Mouse (Mus musculus) lung, embryonic 14.5 days (tissue): ENCODE measurements around the gene Uimc1. TPM values are rescaled to one million over a fixed set of nuclear protein-coding genes. Genes with fewer than 3 reads are reported as not detected.

Source experiments
- ATAC-seq: fragments of 200-750 bp; cut with Nextera tagmentation; 2 replicates; pipeline ENCODE4 v1.8.0; 2017; ENCODE audit warnings: mild to moderate bottlenecking, moderate TSS enrichment, moderate library complexity; ENCODE audit not compliant: insufficient read depth
- DNase-seq: peaks from one replicate; pipeline ENCODE4 v3.0.0-alpha.2; 2015
- H3K27ac ChIP-seq: fragments of 300-500 bp; sonication (generic); 2 replicates; pipeline ENCODE4 v1.5.1; 2014; ENCODE audit warnings: low read depth, mild to moderate bottlenecking, moderate library complexity
- H3K27me3 ChIP-seq: fragments of 300-500 bp; sonication (generic); 2 replicates; pipeline ENCODE4 v1.6.1; 2014; ENCODE audit warnings: low read length, control low read depth; ENCODE audit not compliant: insufficient read depth
- H3K36me3 ChIP-seq: fragments of 300-500 bp; sonication (generic); 2 replicates; pipeline ENCODE4 v1.6.1; 2014; ENCODE audit warnings: control low read depth; ENCODE audit not compliant: insufficient read depth
- H3K4me1 ChIP-seq: fragments of 300-500 bp; sonication (generic); 2 replicates; pipeline ENCODE4 v1.6.1; 2014; ENCODE audit warnings: antibody characterized with exemption, control low read depth; ENCODE audit not compliant: insufficient read depth
- H3K4me2 ChIP-seq: fragments of 300-500 bp; sonication (generic); 2 replicates; pipeline ENCODE4 v1.6.1; 2014; ENCODE audit warnings: mild to moderate bottlenecking
- H3K4me3 ChIP-seq: fragments of 300-500 bp; sonication (generic); 2 replicates; pipeline ENCODE4 v1.5.1; 2014; ENCODE audit warnings: low read depth, low read length
- H3K9ac ChIP-seq: fragments of 300-500 bp; sonication (generic); 2 replicates; pipeline ENCODE4 v1.6.1; 2014
- H3K9me3 ChIP-seq: fragments of 300-500 bp; sonication (generic); 2 replicates; pipeline ENCODE4 v1.6.1; 2016; ENCODE audit warnings: low read depth, low read length, control low read depth
- CTCF ChIP-seq: IDR thresholded peaks from 2 replicates; pipeline ENCODE4 v1.5.1; 2016; ENCODE audit warnings: antibody characterized with exemption, low read depth
- WGBS: fragments of 180-500 bp; shearing (Covaris S2); extraction: QIAGEN DNeasy Blood & Tissue Kit; methylation state at CpG from one replicate; pipeline ENCODE4 v1.1.7; 2014; 5-methylcytosine and 5-hydroxymethylcytosine counted together
- polyA plus RNA-seq: library from polyadenylated mRNA; unstranded; fragments of >200 nt; fragmentation: Nextera tagmentation; extraction: Ambion mirVana; gene quantifications from 2 replicates; pipeline ENCODE4 v1.2.1, GENCODE M21; 2014

The Uimc1 gene
- polyA plus RNA-seq, 1 experiment from 2014 or later, result 29.8 TPM

GRCm38 (mm10) chr13:55011981-55012478 is 88.1 kb downstream of the Uimc1 start:
- peak; percentile 35; the same call in 1 of the 2 replicates for ATAC-seq
- peak; percentile 57 for TF ChIP-seq CTCF

GRCm38 (mm10) chr13:55011103-55011502 is 89.0 kb downstream of the Uimc1 start:
- ATAC-seq (no peak), DNase-seq (no peak)
- H3K4me2 ChIP-seq, result no peak overlapping the region
- no peaks in the 10 kb centered on the region for H3K36me3 ChIP-seq
- WGBS, result 87% methylated on average over 15 of the region's 15 CpGs
- no peak for TF ChIP-seq CTCF
- H3K9me3 ChIP-seq, result no peaks in the 10 kb centered on the region
- H3K4me1 ChIP-seq, result no peaks in the 10 kb centered on the region; the same call in 1 of the 2 replicates
- no peaks in the 10 kb centered on the region for H3K27me3 ChIP-seq
- H3K4me3 ChIP-seq, result no peak overlapping the region
- H3K9ac ChIP-seq, result no peak overlapping the region
- no peak overlapping the region for H3K27ac ChIP-seq

More at GRCm38 (mm10) chr13:55011981-55012478, 88.1 kb downstream of the Uimc1 start:
- Histone ChIP-seq H3K36me3 (no peaks in the 10 kb centered on the region), H3K27ac (no peak overlapping the region), H3K4me1 (no peaks in the 10 kb centered on the region; the same call in 1 of the 2 replicates), H3K4me2 (peak overlapping the region; percentile 13), H3K27me3 (no peaks in the 10 kb centered on the region), H3K9ac (no peak overlapping the region), H3K4me3 (no peak overlapping the region), H3K9me3 (no peaks in the 10 kb centered on the region)
- DNase-seq, result peak; percentile 48
- 4% methylated on average over 14 of the region's 14 CpGs for WGBS

DNA sequence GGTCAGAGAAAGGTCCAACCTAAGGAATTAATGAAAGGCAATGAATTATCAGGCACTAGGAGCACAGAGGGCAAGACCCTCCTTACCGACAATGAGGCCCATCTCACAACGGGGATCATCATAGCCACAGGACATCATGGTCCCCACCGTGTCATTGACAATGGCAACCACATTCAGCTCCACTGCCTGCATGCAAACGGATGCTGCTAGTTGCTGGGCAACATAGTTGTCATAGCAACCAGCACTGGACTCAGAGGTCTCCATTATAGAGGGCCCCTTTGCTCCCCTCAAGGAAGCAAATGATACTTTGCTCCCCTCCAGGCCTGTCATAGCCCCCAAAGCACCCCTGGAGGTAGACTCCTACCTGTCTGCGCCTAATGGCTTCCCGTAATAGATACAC is 91.5 kb downstream of the Uimc1 start:
- no peak overlapping the region for H3K9ac ChIP-seq
- no peak for DNase-seq
- 76% methylated on average over 6 of the region's 6 CpGs for WGBS

DNA sequence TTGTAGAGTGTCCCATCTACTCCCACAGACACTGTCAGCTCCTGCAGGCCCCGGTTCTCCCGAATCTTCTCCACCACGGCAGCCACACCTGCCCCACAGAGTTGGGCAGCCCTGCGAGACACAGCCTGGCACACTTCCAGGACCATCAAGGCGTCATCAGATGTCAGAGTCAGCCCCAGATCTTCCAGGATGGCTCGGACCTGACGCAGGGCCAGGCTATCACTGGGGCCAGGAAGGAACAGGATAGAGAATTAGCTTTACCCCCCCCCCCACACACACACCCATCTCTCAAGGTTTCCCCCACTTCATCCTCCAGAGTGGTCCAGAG is 93.7 kb downstream of the Uimc1 start:
- no peak overlapping the region for H3K9ac ChIP-seq
- H3K36me3 ChIP-seq, result no peaks in the 10 kb centered on the region
- H3K9me3 ChIP-seq, result no peaks in the 10 kb centered on the region
- no peak for ATAC-seq
- H3K4me3 ChIP-seq, result no peak overlapping the region
- 0 out of 2 replicates have a peak, but pooled peaks cover 7% of the 10 kb centered on the region for H3K4me1 ChIP-seq
- TF ChIP-seq CTCF, result no peak
- no peak for DNase-seq
- H3K27me3 ChIP-seq, result no peaks in the 10 kb centered on the region
- no peak overlapping the region for H3K27ac ChIP-seq
- 42% methylated on average over 7 of the region's 7 CpGs for WGBS
- H3K4me2 ChIP-seq, result peak overlapping the region; percentile 16; the same call in 1 of the 2 replicates

More for the DNA sequence above, 91.5 kb downstream of the Uimc1 start:
- Histone ChIP-seq H3K9me3 (no peaks in the 10 kb centered on the region), H3K4me1 (peaks cover 7% of the 10 kb centered on the region; the same call in 1 of the 2 replicates), H3K27ac (no peak overlapping the region), H3K4me3 (no peak overlapping the region), H3K27me3 (no peaks in the 10 kb centered on the region), H3K36me3 (no peaks in the 10 kb centered on the region), H3K4me2 (no peak overlapping the region)
- no peak for TF ChIP-seq CTCF
- ATAC-seq, result no peak

- Histone ChIP-seq H3K4me3 (no peak overlapping the region), H3K4me2 (peak overlapping the region; percentile 16), H3K9ac (no peak overlapping the region), H3K27me3 (no peaks in the 10 kb centered on the region), H3K4me1 (0 out of 2 replicates have a peak, but pooled peaks cover 7% of the 10 kb centered on the region), H3K9me3 (no peaks in the 10 kb centered on the region), H3K36me3 (no peaks in the 10 kb centered on the region), H3K27ac (no peak overlapping the region; the same call in 1 of the 2 replicates)
- 28% methylated on average over 31 of the region's 31 CpGs for WGBS
- peak; percentile 52 for DNase-seq
- no peak for TF ChIP-seq CTCF
- peak; percentile 69; the same call in 1 of the 2 replicates for ATAC-seq
Observed at GRCm38 (mm10) chr13:55005691-55006414, 94.2 kb downstream of the Uimc1 start.

- no peak overlapping the region for H3K27ac ChIP-seq
- ATAC-seq, result peak; percentile 55
- WGBS, result 46% methylated on average over 11 of the region's 11 CpGs
Observed at GRCm38 (mm10) chr13:55004646-55005045, 95.5 kb downstream of the Uimc1 start.

GRCm38 (mm10) chr13:55002090-55002489 is 98.0 kb downstream of the Uimc1 start:
- Histone ChIP-seq H3K4me3 (no peak overlapping the region), H3K4me1 (0 out of 2 replicates have a peak, but pooled peaks cover 7% of the 10 kb centered on the region), H3K4me2 (no peak overlapping the region), H3K9ac (no peak overlapping the region), H3K9me3 (no peaks in the 10 kb centered on the region), H3K36me3 (no peaks in the 10 kb centered on the region), H3K27ac (no peak overlapping the region), H3K27me3 (no peaks in the 10 kb centered on the region)
- no peak for TF ChIP-seq CTCF
- WGBS, result 72% methylated on average over 10 of the region's 10 CpGs
- DNase-seq, result no peak
- no peak for ATAC-seq

More at GRCm38 (mm10) chr13:55004646-55005045, 95.5 kb downstream of the Uimc1 start:
- Histone ChIP-seq H3K4me2 (no peak overlapping the region), H3K4me3 (no peak overlapping the region), H3K36me3 (no peaks in the 10 kb centered on the region), H3K27me3 (no peaks in the 10 kb centered on the region), H3K9me3 (no peaks in the 10 kb centered on the region), H3K4me1 (0 out of 2 replicates have a peak, but pooled peaks cover 7% of the 10 kb centered on the region), H3K9ac (no peak overlapping the region)
- peak; percentile 63 for DNase-seq
- TF ChIP-seq CTCF, result peak; percentile 34; the same call in 1 of the 2 replicates
